Mouse (Mus musculus): ENCODE results near the gene Mapre3. TPM values are rescaled to one million over a fixed set of nuclear protein-coding genes. Genes with fewer than 3 reads are reported as not detected.

Mapre3 gene
- polyA plus RNA-seq, 1 experiment from 2014 or later = 73.1 TPM

DNA sequence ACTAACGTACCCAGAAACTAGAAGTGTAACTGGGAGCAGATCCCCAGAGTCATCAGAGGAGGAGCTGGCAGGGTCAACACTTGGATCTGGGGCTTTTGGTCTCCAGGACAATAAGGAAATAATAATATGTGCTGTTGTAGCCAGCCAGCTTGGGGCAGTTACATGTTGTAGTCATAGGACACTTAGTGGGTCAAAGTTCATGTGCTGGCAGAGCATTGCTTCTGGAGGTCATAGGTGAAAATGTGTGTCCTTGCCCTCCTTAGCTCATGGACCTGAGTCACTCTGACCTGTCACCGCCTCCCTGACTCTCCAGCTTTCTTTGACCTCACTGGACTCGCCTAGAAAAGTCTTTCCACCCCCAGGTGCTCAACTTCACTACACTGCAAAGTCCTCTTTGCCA lies 19.0 kb downstream of the Mapre3 start:
- H3K36me3 ChIP-seq = peaks cover 25% of the 10 kb centered on the region; the same call in 1 of the 2 replicates
- H3K4me3 ChIP-seq = no peak overlapping the region
- H3K27ac ChIP-seq = no peak overlapping the region
- H3K4me2 ChIP-seq (replicated peaks) = no peak overlapping the region
- ATAC-seq (ENCODE audit: low FRiP score) = no peak
- no peak overlapping the region for H3K9ac ChIP-seq
- 0 out of 2 replicates have a peak, but pooled peaks cover 12% of the 10 kb centered on the region for H3K9me3 ChIP-seq (replicated peaks)
- no peaks in the 10 kb centered on the region for H3K27me3 ChIP-seq
- 79% methylated on average over 3 of the region's 3 CpGs for WGBS
- H3K4me1 ChIP-seq = no peaks in the 10 kb centered on the region

DNA sequence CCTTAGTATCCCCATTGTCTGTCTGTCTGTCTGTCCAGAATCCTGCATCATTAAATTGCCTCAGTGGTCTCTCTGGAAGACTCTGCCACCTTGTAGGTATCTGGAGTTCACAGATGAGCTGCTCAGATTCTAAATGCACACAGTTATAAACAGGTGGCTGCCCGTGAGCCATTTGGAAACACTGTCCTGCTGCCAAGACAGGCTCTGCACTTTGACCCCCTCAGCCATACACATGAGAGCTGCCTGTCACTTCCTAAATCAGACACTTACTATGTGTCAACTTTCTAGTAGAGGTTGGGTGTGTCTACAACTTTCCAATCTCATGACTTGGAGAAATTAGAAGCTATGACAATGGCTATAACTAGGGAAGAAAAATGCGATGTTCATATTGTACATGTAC lies 25.3 kb downstream of the Mapre3 start:
- Histone ChIP-seq H3K4me2 (replicated peaks) (no peak overlapping the region), H3K27me3 (no peaks in the 10 kb centered on the region), H3K27ac (no peak overlapping the region), H3K4me3 (no peak overlapping the region), H3K4me1 (no peaks in the 10 kb centered on the region), H3K36me3 (peaks cover 28% of the 10 kb centered on the region), H3K9ac (no peak overlapping the region), H3K9me3 (replicated peaks) (0 out of 2 replicates have a peak, but pooled peaks cover 12% of the 10 kb centered on the region)
- no peak for ATAC-seq (ENCODE audit: low FRiP score)
- 90% methylated on average over 2 of the region's 2 CpGs for WGBS

DNA sequence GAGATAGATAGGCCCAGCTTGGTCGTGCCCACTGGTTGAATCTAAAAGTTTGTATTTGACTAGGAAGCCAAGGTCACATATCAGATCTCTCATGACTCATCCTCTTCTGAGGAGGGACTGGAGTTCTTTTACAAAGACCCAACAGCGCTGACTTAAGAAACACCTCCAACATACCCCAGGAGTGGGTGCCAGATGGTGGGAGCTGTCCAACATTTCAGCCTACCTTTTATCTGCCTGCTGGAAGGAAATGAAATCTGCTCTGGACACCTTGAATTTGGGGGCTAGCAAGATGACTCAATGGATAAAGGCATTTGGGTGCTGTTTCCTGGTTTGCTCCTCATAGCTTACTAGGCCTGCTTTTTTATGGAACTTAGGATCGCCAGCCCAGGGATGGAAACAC lies 27.5 kb downstream of the Mapre3 start:
- Histone ChIP-seq H3K36me3 (peaks cover 17% of the 10 kb centered on the region), H3K9ac (no peak overlapping the region), H3K4me2 (replicated peaks) (no peak overlapping the region), H3K27me3 (no peaks in the 10 kb centered on the region), H3K4me3 (no peak overlapping the region), H3K27ac (no peak overlapping the region), H3K4me1 (no peaks in the 10 kb centered on the region), H3K9me3 (replicated peaks) (0 out of 2 replicates have a peak, but pooled peaks cover 5% of the 10 kb centered on the region)
- ATAC-seq (ENCODE audit: low FRiP score) = no peak
- 50% methylated on average over 3 of the region's 3 CpGs for WGBS

DNA sequence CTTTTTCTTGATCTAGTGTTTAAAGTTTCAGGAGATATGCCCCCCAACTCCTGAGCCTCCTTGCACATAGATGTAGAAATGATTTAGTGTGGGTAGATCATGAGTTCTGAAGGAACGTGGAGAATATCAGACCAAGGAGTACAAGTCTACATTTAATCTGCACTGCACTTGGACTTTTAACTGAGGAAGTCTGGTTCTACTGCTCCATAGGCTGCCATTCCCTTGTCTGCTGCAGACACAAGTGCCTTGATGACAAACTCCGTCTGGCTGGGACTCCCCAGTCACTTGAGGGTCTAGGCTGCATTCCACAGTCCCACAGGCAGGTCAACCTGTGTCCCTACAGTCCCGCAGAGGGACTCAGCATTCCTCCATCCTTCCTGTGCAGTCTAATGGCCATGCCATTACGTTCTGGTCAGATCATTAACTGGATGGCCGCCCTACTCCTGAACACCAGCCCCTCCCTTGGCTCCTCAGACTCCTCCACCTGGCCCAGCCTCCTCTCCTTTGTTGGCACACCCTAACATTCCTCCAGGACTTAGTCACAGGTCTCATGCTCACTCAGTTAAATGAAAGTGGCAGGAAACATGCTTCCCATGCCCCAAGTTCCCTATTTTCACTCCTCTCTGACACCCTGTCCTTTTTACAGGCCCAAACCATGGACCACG lies 35.6 kb downstream of the Mapre3 start:
- Histone ChIP-seq H3K9ac (no peak overlapping the region), H3K27ac (no peak overlapping the region), H3K4me2 (replicated peaks) (no peak overlapping the region), H3K27me3 (no peaks in the 10 kb centered on the region), H3K4me3 (no peak overlapping the region), H3K9me3 (replicated peaks) (no peaks in the 10 kb centered on the region), H3K36me3 (no peaks in the 10 kb centered on the region), H3K4me1 (no peaks in the 10 kb centered on the region)
- 73% methylated on average over 6 of the region's 6 CpGs for WGBS
- no peak for ATAC-seq (ENCODE audit: low FRiP score)

- no peak overlapping the region for H3K27ac ChIP-seq
- H3K9me3 ChIP-seq (replicated peaks) = no peaks in the 10 kb centered on the region
- no peaks in the 10 kb centered on the region for H3K36me3 ChIP-seq
- H3K4me3 ChIP-seq = no peak overlapping the region
- WGBS = 60% methylated on average over 2 of the region's 2 CpGs
- ATAC-seq (ENCODE audit: low FRiP score) = no peak
- H3K27me3 ChIP-seq = no peaks in the 10 kb centered on the region
- no peak overlapping the region for H3K4me2 ChIP-seq (replicated peaks)
- no peaks in the 10 kb centered on the region for H3K4me1 ChIP-seq
- H3K9ac ChIP-seq = no peak overlapping the region
Measured at GRCm38 (mm10) chr5:30850556-30850925, 36.1 kb downstream of the Mapre3 start.

DNA sequence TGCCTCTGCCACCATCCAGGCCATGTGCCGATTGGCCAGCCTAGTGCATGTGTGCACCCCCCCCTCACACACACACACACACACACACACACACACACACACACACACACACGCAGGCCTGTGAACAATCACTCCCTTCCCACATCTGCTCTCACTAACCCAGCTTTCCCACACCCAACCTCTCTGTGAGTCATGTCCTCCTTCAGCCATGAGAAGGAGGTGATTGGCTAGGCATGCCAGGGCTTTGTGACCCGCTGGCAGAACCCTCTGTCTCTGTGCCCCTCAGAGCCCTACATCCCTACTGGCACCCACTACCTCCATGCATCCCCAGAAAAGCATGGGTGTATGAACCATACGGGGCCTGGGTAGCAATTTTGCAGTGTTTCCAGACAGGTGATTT lies 39.1 kb downstream of the Mapre3 start:
- no peak overlapping the region for H3K27ac ChIP-seq
- H3K36me3 ChIP-seq = no peaks in the 10 kb centered on the region
- WGBS = 88% methylated on average over 4 of the region's 4 CpGs
- H3K9me3 ChIP-seq (replicated peaks) = no peaks in the 10 kb centered on the region
- no peaks in the 10 kb centered on the region for H3K4me1 ChIP-seq
- H3K9ac ChIP-seq = no peak overlapping the region
- no peak overlapping the region for H3K4me3 ChIP-seq
- H3K4me2 ChIP-seq (replicated peaks) = no peak overlapping the region
- H3K27me3 ChIP-seq = no peaks in the 10 kb centered on the region
- ATAC-seq (ENCODE audit: low FRiP score) = no peak

DNA sequence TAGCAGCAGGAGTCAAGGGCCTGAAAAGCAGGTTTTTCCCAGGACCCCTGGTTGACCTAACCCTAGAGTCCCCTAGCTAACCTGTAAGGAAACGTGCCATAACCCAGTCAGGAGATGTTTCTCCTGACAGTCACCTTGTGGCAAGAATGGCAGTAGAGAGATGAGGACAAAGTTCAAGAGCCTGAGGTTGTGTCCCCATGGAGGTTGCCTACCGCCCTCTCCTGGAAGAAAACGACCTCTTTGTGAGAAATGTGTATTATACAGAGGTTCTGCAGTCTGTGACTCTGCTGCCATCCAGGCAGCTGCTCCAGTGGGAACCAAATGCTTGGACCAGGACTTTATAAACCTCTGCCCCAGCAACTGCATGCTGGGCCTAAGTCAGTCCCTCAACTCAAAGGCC lies 41.2 kb downstream of the Mapre3 start:
- Histone ChIP-seq H3K27me3 (no peaks in the 10 kb centered on the region), H3K27ac (no peak overlapping the region), H3K36me3 (no peaks in the 10 kb centered on the region), H3K9ac (no peak overlapping the region), H3K9me3 (replicated peaks) (no peaks in the 10 kb centered on the region), H3K4me1 (no peaks in the 10 kb centered on the region), H3K4me2 (replicated peaks) (no peak overlapping the region), H3K4me3 (no peak overlapping the region)
- 48% methylated on average over 3 of the region's 3 CpGs for WGBS
- no peak for ATAC-seq (ENCODE audit: low FRiP score)

GRCm38 (mm10) chr5:30856124-30856523 lies 41.7 kb downstream of the Mapre3 start:
- Histone ChIP-seq H3K9me3 (replicated peaks) (no peaks in the 10 kb centered on the region), H3K27me3 (no peaks in the 10 kb centered on the region), H3K27ac (no peak overlapping the region), H3K36me3 (no peaks in the 10 kb centered on the region), H3K9ac (no peak overlapping the region), H3K4me1 (no peaks in the 10 kb centered on the region), H3K4me3 (no peak overlapping the region), H3K4me2 (replicated peaks) (no peak overlapping the region)
- 76% methylated on average over 2 of the region's 2 CpGs for WGBS
- ATAC-seq (ENCODE audit: low FRiP score) = no peak

- Histone ChIP-seq H3K4me1 (peaks cover 2% of the 10 kb centered on the region; the same call in 1 of the 2 replicates), H3K4me2 (replicated peaks) (no peak overlapping the region), H3K9me3 (replicated peaks) (no peaks in the 10 kb centered on the region), H3K4me3 (no peak overlapping the region), H3K9ac (no peak overlapping the region), H3K27ac (no peak overlapping the region), H3K36me3 (peaks cover 34% of the 10 kb centered on the region), H3K27me3 (no peaks in the 10 kb centered on the region)
- ATAC-seq (ENCODE audit: low FRiP score) = no peak
- 56% methylated on average over 4 of the region's 4 CpGs for WGBS
Measured at GRCm38 (mm10) chr5:30863852-30864251, 49.4 kb downstream of the Mapre3 start.

DNA sequence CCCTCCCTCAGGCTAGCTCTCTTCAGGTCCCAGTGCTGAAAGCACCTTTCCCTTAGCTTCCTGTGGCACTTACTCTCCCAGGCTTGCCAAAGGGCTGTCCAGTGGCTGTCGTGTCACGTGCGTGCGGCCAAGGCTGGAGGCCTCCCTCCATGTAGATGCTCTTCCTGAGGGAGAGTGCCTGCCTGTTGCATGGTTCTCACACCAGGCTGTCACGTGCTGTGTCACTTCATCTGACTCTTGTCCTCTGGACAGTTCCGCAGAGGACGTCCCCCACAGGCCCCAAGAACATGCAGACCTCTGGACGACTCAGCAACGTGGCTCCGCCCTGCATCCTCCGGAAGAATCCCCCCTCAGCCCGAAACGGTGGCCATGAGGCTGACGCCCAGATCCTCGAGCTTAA lies 49.9 kb downstream of the Mapre3 start:
- Histone ChIP-seq H3K4me1 (peaks cover 6% of the 10 kb centered on the region; the same call in 1 of the 2 replicates), H3K36me3 (peaks cover 34% of the 10 kb centered on the region), H3K27ac (no peak overlapping the region), H3K9ac (no peak overlapping the region), H3K4me3 (no peak overlapping the region), H3K27me3 (no peaks in the 10 kb centered on the region), H3K4me2 (replicated peaks) (no peak overlapping the region), H3K9me3 (replicated peaks) (no peaks in the 10 kb centered on the region)
- no peak for ATAC-seq (ENCODE audit: low FRiP score)
- WGBS = 52% methylated on average over 15 of the region's 15 CpGs

- Histone ChIP-seq H3K27me3 (no peaks in the 10 kb centered on the region), H3K4me3 (no peak overlapping the region), H3K4me1 (peaks cover 19% of the 10 kb centered on the region), H3K27ac (no peak overlapping the region), H3K9ac (no peak overlapping the region), H3K36me3 (peaks cover 42% of the 10 kb centered on the region), H3K9me3 (replicated peaks) (no peaks in the 10 kb centered on the region), H3K4me2 (replicated peaks) (no peak overlapping the region)
- no peak for ATAC-seq (ENCODE audit: low FRiP score)
- WGBS = 86% methylated on average over 3 of the region's 3 CpGs
Measured at GRCm38 (mm10) chr5:30866871-30867270, 52.4 kb downstream of the Mapre3 start.

DNA sequence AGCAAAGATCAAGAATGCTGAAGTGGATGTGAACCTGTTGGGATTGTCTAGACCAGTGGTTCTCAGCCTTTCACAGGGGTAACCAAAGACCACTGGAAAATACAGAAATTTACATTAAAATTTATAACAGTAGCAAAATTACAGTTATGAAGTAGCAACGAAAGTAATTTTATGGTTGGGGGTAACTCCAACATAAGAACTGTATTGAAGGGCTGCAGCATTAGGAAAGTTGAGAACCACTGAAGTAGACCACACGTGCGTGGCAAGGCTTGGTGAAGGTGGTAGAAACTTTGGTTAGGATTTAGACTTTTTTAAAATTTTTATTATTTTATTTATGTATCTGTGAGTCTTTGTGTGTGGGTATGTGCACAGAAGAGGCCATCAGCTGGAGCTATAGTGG lies 53.3 kb downstream of the Mapre3 start, which contains the start of gene Tmem214:
Gene Tmem214, plus strand, starts transcription at position 301 of the 400 bp plus-strand sequence.
- Histone ChIP-seq H3K27me3 (no peaks in the 10 kb centered on the region), H3K4me1 (peaks cover 19% of the 10 kb centered on the region), H3K36me3 (peaks cover 43% of the 10 kb centered on the region), H3K4me3 (peak within 1 kb of the TSS; percentile 90), H3K27ac (no peak within 1 kb of the TSS), H3K4me2 (replicated peaks) (no peak within 1 kb of the TSS), H3K9me3 (replicated peaks) (no peaks in the 10 kb centered on the region), H3K9ac (no peak within 1 kb of the TSS)
- no peak for ATAC-seq (ENCODE audit: low FRiP score)
- 90% methylated on average over 3 of the region's 3 CpGs for WGBS

- peaks cover 53% of the 10 kb centered on the region for H3K36me3 ChIP-seq
- H3K9me3 ChIP-seq (replicated peaks) = no peaks in the 10 kb centered on the region
- peak overlapping the region; percentile 79 for H3K4me2 ChIP-seq (replicated peaks)
- no peak for ATAC-seq (ENCODE audit: low FRiP score)
- peak overlapping the region; percentile 90 for H3K4me3 ChIP-seq
- H3K9ac ChIP-seq = peak overlapping the region; percentile 93
- no peak overlapping the region; the same call in 1 of the 2 replicates for H3K27ac ChIP-seq
- 18% methylated on average over 9 of the region's 9 CpGs for WGBS
- no peaks in the 10 kb centered on the region for H3K27me3 ChIP-seq
- H3K4me1 ChIP-seq = peaks cover 19% of the 10 kb centered on the region
Measured at GRCm38 (mm10) chr5:30868981-30869380, 54.5 kb downstream of the Mapre3 start.

Measured in hindbrain, embryonic 12.5 days (tissue).